Mouse (Mus musculus) hindbrain, embryonic 11.5 days (tissue): ENCODE measurements at regions not wholly inside any gene's neighbourhood (a gene's known extent, or its start where the extent isn't known, plus 50 kb on each side); places are given as distances from the start of the nearest gene placed in this dataset.

Experiments used
- ATAC-seq: fragments of 200-750 bp; cut with Nextera tagmentation; 2 replicates; pipeline ENCODE4 v1.8.0; 2017; ENCODE audit warnings: mild to moderate bottlenecking, moderate TSS enrichment, moderate library complexity; ENCODE audit not compliant: low FRiP score
- DNase-seq: peaks from one replicate; pipeline ENCODE4 v3.0.0-alpha.2; 2015; ENCODE audit warnings: low spot score
- H3K27ac ChIP-seq: fragments of 300-500 bp; sonication (generic); 2 replicates; pipeline ENCODE4 v1.5.1; 2014; ENCODE audit warnings: mild to moderate bottlenecking, low read depth, low read length
- H3K27me3 ChIP-seq: fragments of 300-500 bp; sonication (generic); 2 replicates; pipeline ENCODE4 v1.6.1; 2014; ENCODE audit warnings: mild to moderate bottlenecking, low read length, moderate library complexity, mixed read lengths; ENCODE audit not compliant: control insufficient read depth, insufficient read depth
- H3K36me3 ChIP-seq: fragments of 300-500 bp; sonication (generic); 2 replicates; pipeline ENCODE4 v1.6.1; 2014; ENCODE audit warnings: mild to moderate bottlenecking, low read length, moderate library complexity, mixed read lengths; ENCODE audit not compliant: control insufficient read depth, insufficient read depth
- H3K4me1 ChIP-seq: fragments of 300-500 bp; sonication (generic); replicated peaks from 2 replicates; pipeline ENCODE4 v1.6.1; 2014; ENCODE audit warnings: low read length, mixed read lengths; ENCODE audit not compliant: control insufficient read depth, insufficient read depth
- H3K4me2 ChIP-seq: fragments of 300-500 bp; sonication (generic); replicated peaks from 2 replicates; pipeline ENCODE4 v1.6.1; 2014; ENCODE audit warnings: mild to moderate bottlenecking, low read depth, low read length
- H3K4me3 ChIP-seq: fragments of 300-500 bp; sonication (generic); 2 replicates; pipeline ENCODE4 v1.5.1; 2014; ENCODE audit warnings: low read depth, low read length
- H3K9ac ChIP-seq: fragments of 300-500 bp; sonication (generic); 2 replicates; pipeline ENCODE4 v1.6.1; 2014; ENCODE audit warnings: low read depth, low read length
- H3K9me3 ChIP-seq: fragments of 300-500 bp; sonication (generic); 2 replicates; pipeline ENCODE4 v1.6.1; 2016; ENCODE audit warnings: low read length; ENCODE audit not compliant: control insufficient read depth
- WGBS: fragments of 180-500 bp; shearing (Covaris S2); extraction: QIAGEN DNeasy Blood & Tissue Kit; methylation state at CpG from one replicate; pipeline ENCODE4 v1.1.7; 2014; 5-methylcytosine and 5-hydroxymethylcytosine counted together

DNA sequence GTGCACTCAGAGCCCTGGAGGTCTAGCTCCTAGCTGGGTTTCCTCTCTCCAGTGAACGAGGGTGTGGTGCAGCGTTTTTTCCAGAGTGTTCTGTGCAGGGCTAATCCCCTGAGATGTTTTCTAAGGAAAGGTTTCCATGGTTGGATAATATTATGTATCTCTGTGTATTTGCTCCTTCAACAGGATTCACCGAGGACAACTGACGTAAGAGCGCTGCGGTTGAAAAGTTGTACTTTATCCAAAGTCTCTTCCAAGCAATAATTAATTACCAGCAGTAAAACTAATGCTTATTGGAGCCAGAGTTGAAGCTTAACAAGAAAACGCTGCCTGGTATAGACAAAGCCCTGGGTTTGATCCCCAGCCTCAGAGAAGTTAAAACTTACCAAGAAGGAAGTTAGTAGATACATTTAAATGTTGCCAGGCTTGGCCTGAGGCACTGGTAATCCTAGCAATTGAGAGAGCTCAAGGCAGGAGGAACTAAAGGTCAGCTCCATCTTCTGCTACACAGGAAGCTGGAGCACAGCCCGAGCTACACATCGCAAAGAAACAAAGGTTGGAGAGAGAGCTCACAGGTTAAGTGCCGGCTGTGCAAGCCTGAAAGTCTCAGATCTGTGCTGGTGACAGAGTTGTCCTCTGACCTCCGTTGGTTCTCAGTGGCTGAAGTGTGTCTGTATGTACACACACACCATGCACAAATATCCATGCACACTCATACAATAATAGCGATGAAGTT is 51.2 kb upstream of the Rap1b start:
- no peak for ATAC-seq
- no peaks in the 10 kb centered on the region for H3K4me1 ChIP-seq
- no peak for DNase-seq
- no peaks in the 10 kb centered on the region for H3K27me3 ChIP-seq
- 84% methylated on average over 12 of the region's 12 CpGs for WGBS
- H3K27ac ChIP-seq = no peak overlapping the region
- no peak overlapping the region for H3K9ac ChIP-seq
- no peaks in the 10 kb centered on the region for H3K36me3 ChIP-seq
- no peaks in the 10 kb centered on the region for H3K9me3 ChIP-seq
- H3K4me3 ChIP-seq = no peak overlapping the region
- H3K4me2 ChIP-seq = no peak overlapping the region

DNA sequence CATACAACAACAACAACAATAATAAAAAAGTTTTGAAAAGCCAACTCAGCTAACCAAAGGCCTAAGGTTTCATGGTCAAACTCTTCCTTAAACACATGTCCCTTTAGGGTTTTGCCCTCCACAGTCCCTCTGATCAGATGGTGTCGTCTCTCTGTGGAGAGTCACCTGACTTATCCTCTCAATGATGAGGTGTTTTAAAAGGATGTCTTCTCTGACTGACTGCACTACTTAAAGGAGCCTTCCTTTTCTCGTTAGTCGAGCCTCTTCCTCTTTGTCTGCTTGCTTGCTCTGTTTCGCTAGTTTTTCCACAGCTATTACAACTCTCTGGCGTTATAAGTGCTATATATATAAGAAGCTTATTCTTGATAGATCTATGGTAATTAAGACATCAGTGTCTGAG is 51.9 kb upstream of the Rap1b start:
- DNase-seq = no peak
- ATAC-seq = no peak

DNA sequence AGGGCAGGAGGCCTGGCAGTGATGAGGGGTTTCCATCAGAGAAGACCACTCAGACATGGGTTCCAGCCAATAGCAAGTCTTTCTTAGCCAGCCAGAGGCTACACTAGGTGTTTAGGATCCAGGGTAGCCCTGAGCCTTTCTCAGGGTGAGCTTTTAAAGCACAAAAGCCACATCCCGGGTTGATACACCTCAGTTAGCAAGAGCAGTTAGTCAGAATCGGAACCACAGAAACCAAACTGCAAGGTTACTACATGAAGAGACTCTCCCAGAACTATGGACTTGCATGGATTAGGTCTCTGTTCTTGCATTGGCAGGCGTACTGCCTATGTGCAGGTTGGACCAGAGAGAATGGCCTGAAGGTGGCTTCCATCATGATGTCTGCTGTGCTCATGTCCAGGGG is 52.6 kb upstream of the Rap1b start:
- WGBS = 92% methylated on average over 3 of the region's 3 CpGs
- no peak for DNase-seq
- no peak for ATAC-seq
- no peak overlapping the region for H3K27ac ChIP-seq
- no peaks in the 10 kb centered on the region for H3K4me1 ChIP-seq
- H3K9ac ChIP-seq = no peak overlapping the region
- no peaks in the 10 kb centered on the region for H3K9me3 ChIP-seq
- H3K4me3 ChIP-seq = no peak overlapping the region
- H3K4me2 ChIP-seq = no peak overlapping the region
- H3K36me3 ChIP-seq = no peaks in the 10 kb centered on the region
- no peaks in the 10 kb centered on the region for H3K27me3 ChIP-seq

More for the DNA sequence above, 51.9 kb upstream of the Rap1b start:
- Histone ChIP-seq H3K27ac (no peak overlapping the region), H3K9ac (no peak overlapping the region), H3K9me3 (no peaks in the 10 kb centered on the region), H3K27me3 (no peaks in the 10 kb centered on the region), H3K4me3 (no peak overlapping the region), H3K4me1 (no peaks in the 10 kb centered on the region), H3K36me3 (no peaks in the 10 kb centered on the region), H3K4me2 (no peak overlapping the region)
- WGBS = 87% methylated on average over 5 of the region's 5 CpGs

DNA sequence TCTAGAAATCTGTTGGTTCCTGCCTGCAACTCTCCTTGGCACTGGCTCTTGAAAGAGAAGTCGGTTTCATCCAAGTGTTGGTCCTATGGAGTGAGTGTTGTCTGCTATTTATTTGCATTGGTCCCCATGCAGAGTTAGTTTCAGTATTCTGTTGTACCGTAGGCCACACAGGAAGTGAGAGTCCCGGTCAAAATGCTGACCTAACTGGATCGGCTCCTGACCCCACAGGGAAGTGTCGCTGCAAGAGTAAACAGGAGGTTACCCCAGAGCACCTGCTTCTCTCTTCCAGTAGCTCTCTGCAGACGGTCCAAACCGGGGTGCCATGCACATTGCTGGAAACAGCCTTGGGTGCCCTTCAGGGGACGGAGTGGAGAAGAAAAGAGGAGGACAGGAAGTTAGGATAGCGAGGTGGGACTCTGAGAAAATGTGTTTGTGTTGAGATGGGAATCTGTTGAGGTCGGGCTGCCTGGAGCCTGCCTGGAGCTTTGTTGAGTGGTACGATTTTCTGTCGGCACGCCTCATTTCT is 53.6 kb upstream of the Rap1b start:
- no peak for DNase-seq
- Histone ChIP-seq H3K27ac (no peak overlapping the region), H3K4me2 (no peak overlapping the region), H3K4me3 (no peak overlapping the region), H3K4me1 (no peaks in the 10 kb centered on the region), H3K9ac (no peak overlapping the region), H3K9me3 (no peaks in the 10 kb centered on the region), H3K36me3 (no peaks in the 10 kb centered on the region), H3K27me3 (no peaks in the 10 kb centered on the region)
- 75% methylated on average over 13 of the region's 13 CpGs for WGBS
- no peak for ATAC-seq

DNA sequence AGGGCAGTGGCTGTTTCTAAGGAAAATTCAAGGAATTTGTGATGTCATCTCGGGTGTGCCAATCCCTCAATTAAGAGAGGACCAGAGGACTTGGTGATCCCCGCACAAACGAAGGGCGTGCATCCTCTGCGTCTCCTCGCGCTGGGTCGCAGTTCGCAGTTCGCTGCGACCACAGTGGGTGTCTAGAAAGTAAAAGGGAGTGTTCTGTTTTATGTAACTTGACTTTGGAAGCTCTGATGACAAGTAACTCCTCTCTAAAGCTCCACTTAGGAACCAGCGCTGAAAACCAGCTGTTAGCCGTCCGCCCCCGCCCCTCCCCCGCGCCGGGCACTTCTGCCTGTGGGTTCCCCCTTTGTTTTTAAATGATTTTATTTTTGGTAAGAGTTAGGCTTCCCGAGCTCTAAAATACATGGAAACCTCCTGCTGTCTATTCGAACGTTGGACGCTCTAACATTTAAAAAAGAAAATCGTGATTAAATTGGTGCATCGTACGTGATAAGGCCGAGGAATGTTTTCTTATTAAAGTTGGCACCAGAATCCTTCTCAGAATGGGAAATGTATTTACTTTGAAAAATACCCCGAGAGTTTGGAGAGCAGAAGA is 59.9 kb upstream of the Rap1b start:
- Histone ChIP-seq H3K9me3 (no peaks in the 10 kb centered on the region), H3K27me3 (no peaks in the 10 kb centered on the region), H3K4me1 (no peaks in the 10 kb centered on the region), H3K4me3 (peak overlapping the region; percentile 22), H3K36me3 (no peaks in the 10 kb centered on the region), H3K27ac (no peak overlapping the region), H3K9ac (peak overlapping the region; percentile 29), H3K4me2 (peak overlapping the region; percentile 50)
- DNase-seq (peak; percentile 52), ATAC-seq (no peak)
- 22% methylated on average over 27 of the region's 27 CpGs for WGBS

DNA sequence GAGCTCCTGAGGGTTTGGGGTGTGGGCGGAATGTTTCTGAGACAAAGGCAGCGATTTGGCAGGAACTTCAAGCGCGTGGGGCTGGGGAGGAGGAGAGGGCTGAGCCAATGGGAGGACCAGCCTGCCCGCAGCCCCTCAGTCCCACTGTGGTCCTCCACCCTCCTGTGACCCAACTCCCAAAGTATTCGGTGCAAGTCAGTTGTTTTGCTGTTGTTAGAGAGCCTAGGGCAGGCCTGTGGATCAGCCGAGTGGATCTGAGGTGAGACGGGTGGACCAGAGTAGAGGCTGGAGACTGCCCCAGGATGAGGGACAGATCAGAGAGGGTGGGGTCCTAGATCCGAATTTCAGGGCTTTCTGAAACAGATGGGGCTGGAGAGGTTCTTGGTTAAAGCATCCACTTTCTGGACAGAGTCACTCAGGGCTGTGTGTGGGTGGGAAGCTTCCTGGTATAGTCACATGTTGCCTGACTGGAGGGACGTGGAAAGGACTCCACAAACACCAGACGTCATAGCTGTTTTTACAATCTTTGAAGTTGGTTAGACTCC is 60.5 kb upstream of the Rap1b start:
- 33% methylated on average over 11 of the region's 11 CpGs for WGBS
- H3K9ac ChIP-seq = peak overlapping the region; percentile 29; the same call in 1 of the 2 replicates
- peak overlapping the region; percentile 22 for H3K4me3 ChIP-seq
- no peaks in the 10 kb centered on the region for H3K36me3 ChIP-seq
- DNase-seq (peak; percentile 62), ATAC-seq (peak; percentile 78)
- no peak overlapping the region for H3K27ac ChIP-seq
- H3K9me3 ChIP-seq = no peaks in the 10 kb centered on the region
- H3K27me3 ChIP-seq = no peaks in the 10 kb centered on the region
- no peaks in the 10 kb centered on the region for H3K4me1 ChIP-seq
- H3K4me2 ChIP-seq = peak overlapping the region; percentile 50

DNA sequence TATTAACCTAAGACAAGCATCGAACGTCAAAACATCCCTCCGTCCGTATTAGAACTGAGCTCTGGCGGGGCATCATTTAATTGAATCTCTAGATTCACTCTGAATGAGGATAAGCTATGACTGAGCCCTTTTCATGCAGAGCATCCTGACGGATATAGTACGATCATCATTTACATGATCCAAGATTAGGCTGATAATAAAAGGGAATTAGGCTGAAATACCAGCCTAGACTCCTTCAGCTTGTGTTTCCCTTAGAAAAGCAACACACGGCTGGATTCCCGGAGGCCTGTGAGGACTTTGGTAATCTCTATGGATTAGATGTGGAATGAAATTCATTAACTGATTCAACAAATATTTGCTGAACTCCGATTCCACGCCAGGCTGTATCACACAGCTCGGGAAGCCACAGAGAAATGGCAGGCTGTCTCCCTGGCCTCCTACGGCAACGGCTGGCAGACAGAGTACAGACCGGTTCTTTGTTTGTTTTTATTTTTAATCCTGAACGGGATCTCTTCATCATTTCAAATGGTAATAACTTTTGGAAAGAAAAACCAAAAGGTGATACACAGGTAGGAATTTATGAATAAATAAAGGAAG is 62.3 kb upstream of the Rap1b start:
- WGBS = 78% methylated on average over 16 of the region's 16 CpGs
- H3K27me3 ChIP-seq = no peaks in the 10 kb centered on the region
- no peaks in the 10 kb centered on the region for H3K4me1 ChIP-seq
- DNase-seq (no peak), ATAC-seq (no peak)
- no peak overlapping the region for H3K27ac ChIP-seq
- no peak overlapping the region for H3K4me3 ChIP-seq
- no peaks in the 10 kb centered on the region for H3K36me3 ChIP-seq
- H3K9ac ChIP-seq = no peak overlapping the region
- no peaks in the 10 kb centered on the region for H3K9me3 ChIP-seq
- H3K4me2 ChIP-seq = no peak overlapping the region

DNA sequence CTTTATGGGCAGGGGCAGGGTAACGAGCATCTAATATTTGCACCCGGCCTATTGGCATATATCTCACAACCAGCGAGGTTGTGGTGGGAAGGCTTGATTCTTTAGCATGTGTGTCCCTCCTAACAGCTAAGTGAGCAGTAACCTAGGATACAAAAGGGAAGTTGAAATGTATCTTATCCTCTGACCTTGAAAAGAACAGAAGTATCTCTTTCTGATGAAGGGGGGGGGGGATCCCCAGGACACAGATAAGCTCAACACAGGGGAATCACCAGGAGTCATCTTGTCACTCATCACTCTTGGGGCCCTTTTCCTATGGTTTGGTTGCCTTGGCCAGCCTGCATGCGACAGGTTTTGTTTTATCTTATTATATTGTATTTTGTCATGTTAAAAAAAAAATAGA is 63.3 kb upstream of the Rap1b start:
- no peaks in the 10 kb centered on the region for H3K4me1 ChIP-seq
- no peak overlapping the region for H3K27ac ChIP-seq
- H3K9ac ChIP-seq = no peak overlapping the region
- DNase-seq (no peak), ATAC-seq (no peak)
- H3K27me3 ChIP-seq = no peaks in the 10 kb centered on the region
- H3K4me3 ChIP-seq = no peak overlapping the region
- 80% methylated on average over 4 of the region's 4 CpGs for WGBS
- no peak overlapping the region for H3K4me2 ChIP-seq
- no peaks in the 10 kb centered on the region for H3K36me3 ChIP-seq
- H3K9me3 ChIP-seq = no peaks in the 10 kb centered on the region
